Mouse (Mus musculus) embryonic fibroblast, embryonic 13.5 days (primary cell): ENCODE results near the gene Tbxas1. TPM values are rescaled to one million over a fixed set of nuclear protein-coding genes. Genes with fewer than 3 reads are reported as not detected.

ENCODE experiments used
- H3K27ac ChIP-seq: 2 replicates; pipeline ENCODE4 v1.5.1; 2012; ENCODE audit warnings: low read length, control low read depth, inconsistent platforms; ENCODE audit not compliant: insufficient read depth
- H3K4me1 ChIP-seq: 2 replicates; pipeline ENCODE4 v1.6.1; 2011; ENCODE audit warnings: low read length; ENCODE audit not compliant: control insufficient read depth, insufficient read depth
- H3K4me3 ChIP-seq: 2 replicates; pipeline ENCODE4 v1.5.1; 2011; ENCODE audit warnings: mild to moderate bottlenecking, control low read depth, low read length; ENCODE audit not compliant: insufficient read depth
- CTCF ChIP-seq: IDR thresholded peaks from 2 replicates; pipeline ENCODE4 v1.5.1; 2011; ENCODE audit warnings: mild to moderate bottlenecking, control low read depth, low read length, moderate library complexity, borderline replicate concordance; ENCODE audit not compliant: insufficient read depth
- POLR2A ChIP-seq: IDR thresholded peaks from 2 replicates; pipeline ENCODE4 v1.6.1; 2011; ENCODE audit warnings: low read depth, mild to moderate bottlenecking, control low read depth, low read length, moderate library complexity
- polyA plus RNA-seq: library from polyadenylated mRNA; stranded (reverse); fragments of >200 nt; gene quantifications from 2 replicates; pipeline ENCODE4 v1.2.4, GENCODE M21; 2011; ENCODE audit warnings: low read depth; ENCODE audit not compliant: missing spikeins, insufficient read length

The Tbxas1 gene
- polyA plus RNA-seq, 1 experiment, result 0.86 TPM

DNA sequence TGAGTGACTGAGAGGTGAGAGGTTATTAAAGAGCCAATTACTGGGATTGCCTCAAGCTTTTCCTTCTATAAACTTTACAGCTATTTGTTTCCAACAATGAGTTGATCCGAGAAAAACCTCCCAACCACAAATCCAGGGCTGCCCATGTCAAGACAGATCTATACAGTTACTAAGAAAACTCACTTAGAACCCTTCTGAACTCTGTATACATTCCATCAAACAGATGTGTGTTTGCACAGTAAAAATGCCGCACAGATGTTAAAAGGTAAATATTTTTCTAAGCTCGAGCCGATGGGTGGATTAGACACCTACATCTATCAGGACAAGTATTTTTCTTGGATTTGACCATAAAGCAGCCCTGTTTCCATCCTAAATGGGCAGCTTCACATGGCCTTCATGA lies 149.4 kb downstream of the Tbxas1 start:
- TF ChIP-seq CTCF, result no peak
- TF ChIP-seq POLR2A, result no peak
- no peak overlapping the region for H3K4me3 ChIP-seq
- no peak overlapping the region for H3K27ac ChIP-seq
- H3K4me1 ChIP-seq, result peaks cover 7% of the 10 kb centered on the region

DNA sequence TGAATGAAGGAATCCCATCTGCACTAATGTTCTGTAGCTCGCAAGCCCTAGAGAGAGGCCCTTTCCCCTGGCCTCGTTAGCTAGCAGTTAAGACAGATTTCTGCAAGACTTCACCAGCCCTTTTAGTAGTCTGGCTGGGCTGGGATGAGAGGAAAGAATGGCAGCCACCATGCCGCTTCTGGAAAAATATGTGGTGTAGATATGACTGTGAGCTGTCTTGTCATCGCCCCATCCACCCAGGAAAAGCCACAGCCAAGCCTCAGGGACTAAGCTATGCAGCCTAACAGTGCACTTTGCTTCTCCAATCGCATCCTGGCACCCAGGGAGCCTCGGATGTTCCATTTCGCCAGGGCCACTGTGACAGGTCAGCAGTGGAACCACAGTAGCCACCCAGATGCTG lies 149.8 kb downstream of the Tbxas1 start:
- Histone ChIP-seq H3K27ac (no peak overlapping the region), H3K4me1 (peaks cover 7% of the 10 kb centered on the region), H3K4me3 (no peak overlapping the region)
- TF ChIP-seq CTCF (no peak), POLR2A (no peak)

DNA sequence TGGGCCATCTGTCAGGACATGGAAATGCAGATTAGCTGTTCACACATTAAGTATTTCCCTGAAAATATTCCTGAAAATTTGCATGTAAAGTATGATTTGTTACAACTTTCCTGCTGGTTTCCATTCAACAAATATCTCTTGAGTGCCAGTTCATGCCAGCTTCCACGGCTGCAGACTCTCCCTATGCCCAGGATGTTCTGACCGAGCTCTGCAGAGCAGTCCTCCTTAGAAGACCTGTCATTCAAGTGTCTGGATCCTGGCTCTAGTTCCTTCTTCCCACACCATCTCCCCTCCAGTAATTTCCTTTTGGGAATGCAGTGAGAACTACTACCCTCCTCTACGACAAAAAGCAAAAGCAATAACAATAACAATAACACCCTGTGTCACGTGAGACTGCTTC lies 155.5 kb downstream of the Tbxas1 start:
- no peak for TF ChIP-seq POLR2A
- TF ChIP-seq CTCF, result no peak
- peaks cover 2% of the 10 kb centered on the region; the same call in 1 of the 2 replicates for H3K4me1 ChIP-seq
- no peak overlapping the region for H3K4me3 ChIP-seq
- H3K27ac ChIP-seq, result no peak overlapping the region

DNA sequence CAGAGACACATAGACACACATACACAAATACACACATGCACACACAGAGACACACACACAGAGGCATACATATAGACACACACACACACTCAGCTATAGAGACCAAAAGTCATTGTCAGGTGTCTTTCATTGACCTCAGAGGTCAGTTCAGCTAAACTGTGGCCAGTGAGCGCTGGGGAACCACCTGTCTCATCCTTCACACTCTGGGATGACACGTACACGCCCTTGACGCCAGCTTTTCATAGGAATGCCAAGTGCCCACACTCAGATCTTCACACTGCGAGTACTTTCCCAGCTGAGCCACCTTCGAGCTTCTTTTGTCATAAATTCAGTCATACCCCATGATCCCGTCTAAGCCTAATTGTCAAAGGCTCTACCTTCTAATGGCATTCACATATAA lies 158.5 kb downstream of the Tbxas1 start:
- TF ChIP-seq POLR2A (no peak), CTCF (no peak)
- Histone ChIP-seq H3K4me1 (no peaks in the 10 kb centered on the region), H3K27ac (no peak overlapping the region)

DNA sequence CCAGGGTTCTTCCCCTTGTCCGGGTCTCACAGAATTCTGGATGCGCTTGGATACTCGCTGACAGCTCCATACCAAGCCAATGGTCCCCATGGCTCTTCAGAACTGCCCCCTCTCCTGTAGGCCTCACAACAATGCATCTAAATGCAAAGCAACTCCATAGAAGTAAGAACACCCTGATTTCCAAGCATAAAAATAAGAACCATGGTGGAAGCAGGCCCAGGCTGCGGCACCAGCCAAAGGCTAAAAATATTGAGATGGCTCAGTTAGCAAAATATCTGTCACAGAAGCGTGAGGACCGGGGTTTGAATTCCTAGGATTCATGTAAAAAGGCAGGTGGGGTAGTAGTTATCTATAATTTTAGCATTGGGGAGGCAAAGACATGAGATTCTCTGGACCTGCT lies 159.8 kb downstream of the Tbxas1 start:
- no peaks in the 10 kb centered on the region for H3K4me1 ChIP-seq
- TF ChIP-seq CTCF, result no peak
- no peak for TF ChIP-seq POLR2A
- H3K27ac ChIP-seq, result no peak overlapping the region
- H3K4me3 ChIP-seq, result no peak overlapping the region

More for the DNA sequence above, 158.5 kb downstream of the Tbxas1 start:
- no peak overlapping the region for H3K4me3 ChIP-seq

DNA sequence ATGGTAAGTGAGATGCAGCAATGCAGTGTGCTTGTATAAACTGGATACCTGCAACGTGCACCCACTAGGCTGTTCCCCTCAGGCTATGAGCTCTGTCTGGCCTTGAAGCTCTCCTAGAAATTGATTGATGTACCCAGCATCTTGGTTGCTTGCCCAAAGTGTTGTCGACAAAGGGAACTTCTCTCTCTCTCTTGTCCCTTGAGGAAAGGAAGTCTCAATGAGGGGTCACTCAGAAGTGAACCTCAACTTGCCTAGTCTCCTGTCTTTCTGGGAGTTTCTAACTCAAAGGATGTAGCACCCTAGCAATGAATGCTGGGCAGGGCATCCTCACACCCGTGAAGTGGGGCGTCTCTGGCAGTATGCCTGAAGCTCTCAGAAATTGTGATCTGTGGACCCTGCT lies 161.0 kb downstream of the Tbxas1 start:
- H3K4me1 ChIP-seq, result no peaks in the 10 kb centered on the region
- no peak overlapping the region for H3K4me3 ChIP-seq
- no peak for TF ChIP-seq POLR2A
- TF ChIP-seq CTCF, result no peak
- no peak overlapping the region for H3K27ac ChIP-seq

DNA sequence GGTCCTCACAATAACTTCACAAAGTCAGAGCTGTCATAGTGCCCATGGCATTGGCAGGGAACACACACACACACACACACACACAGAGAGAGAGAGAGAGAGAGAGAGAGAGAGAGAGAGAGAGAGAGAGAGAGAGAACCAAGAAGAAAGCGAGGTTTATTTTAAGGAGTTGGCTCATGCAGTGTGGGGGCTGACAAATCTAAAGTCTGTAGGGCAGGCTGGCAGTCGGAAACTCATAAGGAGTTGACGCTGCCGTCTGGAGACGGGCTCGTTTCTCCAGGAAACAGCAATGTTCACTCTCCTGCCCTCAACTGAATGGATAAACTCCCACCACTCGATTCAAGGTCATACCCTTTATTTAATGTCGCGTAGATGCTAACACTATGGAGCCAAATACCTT lies 165.2 kb downstream of the Tbxas1 start:
- no peak overlapping the region for H3K27ac ChIP-seq
- H3K4me3 ChIP-seq, result no peak overlapping the region
- H3K4me1 ChIP-seq, result no peaks in the 10 kb centered on the region
- TF ChIP-seq POLR2A, result no peak
- no peak for TF ChIP-seq CTCF

DNA sequence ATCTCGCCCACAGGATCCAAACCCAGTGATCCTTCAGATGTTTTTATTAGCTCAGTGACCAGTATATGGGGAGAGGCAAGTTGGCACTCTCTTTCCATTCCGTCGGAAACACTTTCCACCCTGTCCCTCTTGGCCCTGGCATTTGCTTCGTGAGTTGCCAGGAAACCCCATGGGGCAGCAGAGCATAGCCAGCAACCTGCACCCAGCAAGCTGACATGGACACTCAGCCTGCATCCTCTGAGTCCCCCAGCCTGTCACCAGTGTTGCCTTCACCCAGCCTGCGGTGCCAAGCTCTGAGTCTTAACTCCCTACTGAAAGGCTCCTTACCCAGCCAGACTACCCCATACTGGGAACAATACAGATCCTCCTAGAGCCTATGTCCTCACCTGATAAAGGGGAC lies 173.9 kb downstream of the Tbxas1 start:
- TF ChIP-seq POLR2A, result no peak
- no peak for TF ChIP-seq CTCF
- H3K4me1 ChIP-seq, result no peaks in the 10 kb centered on the region
- H3K27ac ChIP-seq, result no peak overlapping the region
- H3K4me3 ChIP-seq, result no peak overlapping the region

DNA sequence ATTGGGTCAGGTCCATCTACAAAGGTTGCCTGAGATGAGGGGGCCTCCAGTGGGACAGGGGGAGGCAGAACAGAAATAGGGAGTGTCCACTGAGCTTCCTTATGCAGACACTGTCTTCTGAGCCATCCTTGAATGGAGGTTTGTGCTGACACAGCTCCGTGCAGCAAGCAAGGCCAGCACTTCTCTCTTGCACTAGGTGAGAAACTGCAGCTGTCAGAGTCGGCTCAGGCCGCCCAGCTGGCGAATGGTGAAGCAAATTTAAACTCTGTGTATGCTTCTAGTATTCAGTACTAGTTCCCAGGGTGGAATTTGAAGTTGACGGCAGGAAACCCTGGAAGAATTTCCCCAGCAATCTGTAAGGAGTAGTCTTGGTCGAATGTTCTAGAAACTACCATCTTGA lies 175.6 kb downstream of the Tbxas1 start:
- no peak for TF ChIP-seq POLR2A
- TF ChIP-seq CTCF, result no peak
- Histone ChIP-seq H3K4me3 (no peak overlapping the region), H3K4me1 (no peaks in the 10 kb centered on the region), H3K27ac (no peak overlapping the region)

DNA sequence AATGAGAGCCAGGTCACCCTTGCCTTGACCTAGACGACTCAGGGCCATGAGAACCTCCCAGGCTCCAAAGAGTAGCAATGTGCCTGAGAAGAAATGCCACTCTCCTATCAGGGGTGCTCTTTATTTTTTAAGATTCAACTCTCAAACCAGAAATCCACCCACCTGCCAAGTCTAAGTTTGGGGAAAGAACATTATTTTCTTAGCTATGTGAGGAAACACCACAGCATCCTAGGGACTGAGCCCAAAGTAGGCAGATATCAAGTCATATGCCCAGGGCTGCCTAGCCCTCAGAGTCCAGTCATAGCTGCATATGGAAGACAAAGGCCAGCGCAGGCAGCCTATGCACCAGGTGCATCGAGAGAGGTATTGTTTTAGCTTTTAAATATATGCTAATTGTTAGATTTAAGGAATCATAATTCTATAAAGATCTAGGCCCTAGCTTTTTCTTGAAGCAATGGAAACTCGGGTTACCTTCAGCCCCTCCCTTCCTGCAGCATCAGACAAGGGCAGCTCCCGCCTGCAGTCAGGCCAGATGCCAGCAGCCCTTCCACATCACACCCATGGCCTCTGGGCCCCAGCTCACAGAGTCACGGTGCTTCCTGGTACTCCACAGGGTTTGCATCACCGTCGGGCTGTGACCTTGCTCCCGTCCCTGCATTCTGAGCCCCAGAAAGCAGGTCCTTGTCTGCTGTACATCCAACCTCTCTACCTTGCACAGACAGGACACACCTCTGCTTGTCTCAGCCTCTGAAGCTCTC lies 176.8 kb downstream of the Tbxas1 start:
- no peak for TF ChIP-seq POLR2A
- TF ChIP-seq CTCF, result no peak
- H3K27ac ChIP-seq, result no peak overlapping the region

More for the DNA sequence above, 176.8 kb downstream of the Tbxas1 start:
- H3K4me3 ChIP-seq, result no peak overlapping the region
- no peaks in the 10 kb centered on the region for H3K4me1 ChIP-seq
